Mouse (Mus musculus): ENCODE measurements around the gene Rfc1.

DNA sequence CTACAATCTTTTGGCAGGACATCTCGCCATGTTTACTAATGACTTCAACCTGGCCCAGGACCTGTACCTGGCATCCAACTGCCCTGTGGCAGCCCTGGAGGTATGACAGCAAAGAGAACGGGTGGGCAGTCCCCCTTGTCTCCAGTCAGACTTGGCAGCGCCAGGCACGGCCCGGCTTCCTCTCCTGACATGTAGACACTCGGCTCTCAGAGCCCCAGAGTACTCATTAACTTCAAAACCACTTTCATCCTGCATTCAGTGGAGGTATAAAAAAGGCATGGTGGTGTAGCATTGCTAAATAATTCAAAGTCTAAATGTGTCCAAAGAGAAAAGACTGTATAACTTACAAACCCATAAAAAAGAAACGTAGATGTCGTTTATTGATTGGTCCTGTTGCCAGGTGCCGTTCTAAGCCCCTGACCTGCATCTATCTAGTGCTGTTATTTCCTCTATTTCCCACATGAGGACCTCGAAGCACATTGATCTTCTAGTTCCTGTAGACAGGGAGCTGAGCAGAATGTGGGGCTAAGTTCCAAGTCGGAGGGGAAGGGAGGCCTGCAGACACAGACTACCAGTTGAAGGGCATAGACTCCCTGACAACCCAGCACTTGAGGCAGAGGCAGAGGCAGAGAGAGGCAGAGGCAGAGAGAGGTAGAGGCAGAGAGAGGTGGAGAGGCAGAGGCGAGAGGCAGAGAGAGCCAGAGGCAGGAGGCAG is 104.0 kb downstream of the Rfc1 start:
- TF ChIP-seq CTCF (IDR thresholded peaks at IDR 0.05; ENCODE audit: control insufficient read depth, insufficient read depth, low read length) (no peak), POLR2A (IDR thresholded peaks at IDR 0.05; ENCODE audit: borderline replicate concordance, control insufficient read depth, low read depth, low read length) (no peak)

Data from bone marrow, adult 2 months (tissue).